Mouse (Mus musculus) midbrain, embryonic 16.5 days (tissue): ENCODE data around the gene Slc23a2. TPM values are rescaled to one million over a fixed set of nuclear protein-coding genes. Genes with fewer than 3 reads are reported as not detected.

Experiments used
- ATAC-seq: fragments of 200-750 bp; cut with Nextera tagmentation; 2 replicates; pipeline ENCODE4 v1.8.0; 2017; ENCODE audit warnings: moderate TSS enrichment
- H3K27ac ChIP-seq: fragments of 300-500 bp; sonication (generic); 2 replicates; pipeline ENCODE4 v1.5.1; 2014; ENCODE audit warnings: mild to moderate bottlenecking, low read length, mixed read lengths
- H3K27me3 ChIP-seq: fragments of 300-500 bp; sonication (generic); 2 replicates; pipeline ENCODE4 v1.6.1; 2014; ENCODE audit warnings: low read depth, low read length, mixed read lengths; ENCODE audit not compliant: control insufficient read depth, insufficient read depth
- H3K36me3 ChIP-seq: fragments of 300-500 bp; sonication (generic); 2 replicates; pipeline ENCODE4 v1.6.1; 2014; ENCODE audit warnings: mild to moderate bottlenecking, low read length, moderate library complexity, mixed read lengths; ENCODE audit not compliant: control insufficient read depth, insufficient read depth
- H3K4me1 ChIP-seq: fragments of 300-500 bp; sonication (generic); 2 replicates; pipeline ENCODE4 v1.6.1; 2014; ENCODE audit warnings: mild to moderate bottlenecking, low read length, mixed read lengths; ENCODE audit not compliant: control insufficient read depth, insufficient read depth
- H3K4me2 ChIP-seq: fragments of 300-500 bp; sonication (generic); 2 replicates; pipeline ENCODE4 v1.6.1; 2014; ENCODE audit warnings: mild to moderate bottlenecking, low read length, mixed read lengths
- H3K4me3 ChIP-seq: fragments of 300-500 bp; sonication (generic); 2 replicates; pipeline ENCODE4 v1.5.1; 2014; ENCODE audit warnings: low read depth, mild to moderate bottlenecking, low read length, moderate library complexity, mixed read lengths
- H3K9ac ChIP-seq: fragments of 300-500 bp; sonication (generic); 2 replicates; pipeline ENCODE4 v1.6.1; 2014; ENCODE audit warnings: low read depth, low read length, mixed read lengths
- H3K9me3 ChIP-seq: fragments of 300-500 bp; sonication (generic); replicated peaks from 2 replicates; pipeline ENCODE4 v1.6.1; 2014; ENCODE audit warnings: mild to moderate bottlenecking, low read length, mixed read lengths; ENCODE audit not compliant: control insufficient read depth, poor library complexity, severe bottlenecking
- WGBS: fragments of 180-500 bp; shearing (Covaris S2); extraction: QIAGEN DNeasy Blood & Tissue Kit; methylation state at CpG from one replicate; pipeline ENCODE4 v1.1.7; 2014; 5-methylcytosine and 5-hydroxymethylcytosine counted together
- polyA plus RNA-seq: library from polyadenylated mRNA; unstranded; fragments of >200 nt; fragmentation: Nextera tagmentation; extraction: Ambion mirVana; gene quantifications from 2 replicates; pipeline ENCODE4 v1.2.1, GENCODE M21; 2015

The Slc23a2 gene
- polyA plus RNA-seq, 1 experiment from 2014 or later, result 37.9 TPM

DNA sequence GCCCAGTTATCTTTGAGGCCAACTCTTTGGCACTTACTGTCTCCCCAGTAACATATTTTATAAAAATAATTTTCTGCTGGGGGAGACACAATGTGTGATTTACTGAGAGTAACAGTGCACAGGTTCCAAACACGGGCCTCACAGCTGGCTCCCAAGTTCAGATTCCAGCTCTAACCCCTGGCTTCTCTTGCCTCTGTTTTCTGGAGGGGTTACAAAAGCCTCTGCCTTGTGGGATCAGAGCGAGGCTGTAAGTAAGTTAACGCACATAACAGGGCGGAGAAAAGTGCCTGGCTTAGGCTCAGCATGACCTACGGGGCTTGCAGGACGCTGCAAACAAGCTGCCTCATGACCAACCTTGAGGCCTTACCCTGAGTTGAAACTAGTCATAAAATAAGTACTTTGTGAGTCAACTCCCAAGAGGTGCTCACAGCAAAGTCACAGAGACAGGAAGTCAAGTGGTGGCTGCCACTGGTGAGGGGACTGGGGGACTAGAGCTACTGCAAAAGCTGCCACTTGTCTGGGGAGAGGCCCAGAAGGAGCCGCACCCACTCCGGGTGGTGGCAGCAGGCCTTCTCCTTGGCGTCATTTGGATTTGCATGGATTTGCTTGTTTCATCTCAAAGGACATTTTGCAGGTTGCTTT is 140.3 kb downstream of the Slc23a2 start:
- H3K9ac ChIP-seq, result no peak overlapping the region
- ATAC-seq, result no peak
- no peak overlapping the region for H3K4me2 ChIP-seq
- H3K27me3 ChIP-seq, result no peaks in the 10 kb centered on the region
- no peak overlapping the region for H3K27ac ChIP-seq
- no peaks in the 10 kb centered on the region for H3K9me3 ChIP-seq
- no peaks in the 10 kb centered on the region; the same call in none of the 2 replicates for H3K36me3 ChIP-seq
- WGBS, result 83% methylated on average over 9 of the region's 9 CpGs
- H3K4me3 ChIP-seq, result no peak overlapping the region
- no peaks in the 10 kb centered on the region for H3K4me1 ChIP-seq

DNA sequence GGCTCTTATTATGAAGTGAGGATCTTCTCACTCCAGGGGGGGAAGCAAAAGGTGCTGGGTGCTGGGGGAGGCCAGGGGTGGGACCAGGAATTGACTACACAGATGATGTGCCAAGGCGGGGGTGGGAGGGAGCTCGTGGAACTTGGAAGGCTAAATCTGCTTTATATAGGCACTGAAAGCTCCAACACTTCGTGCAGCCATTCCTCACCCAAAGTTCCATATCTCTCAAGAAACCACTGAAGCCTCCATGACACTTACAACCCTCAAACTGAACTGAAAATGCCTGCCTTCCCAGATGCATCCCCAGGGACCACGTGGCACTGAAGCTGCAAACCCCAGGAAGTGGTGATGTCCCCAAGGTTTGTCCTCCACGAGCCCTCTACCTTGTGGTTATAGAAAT is 141.0 kb downstream of the Slc23a2 start:
- 87% methylated on average over 5 of the region's 5 CpGs for WGBS
- H3K27ac ChIP-seq, result no peak overlapping the region
- no peak for ATAC-seq
- no peak overlapping the region for H3K4me2 ChIP-seq
- no peak overlapping the region for H3K4me3 ChIP-seq
- H3K27me3 ChIP-seq, result no peaks in the 10 kb centered on the region
- no peaks in the 10 kb centered on the region for H3K9me3 ChIP-seq
- H3K36me3 ChIP-seq, result no peaks in the 10 kb centered on the region; the same call in none of the 2 replicates
- H3K4me1 ChIP-seq, result no peaks in the 10 kb centered on the region
- H3K9ac ChIP-seq, result no peak overlapping the region

Other genes starting within 250 kb of the Slc23a2 start
- gene Prnp, start 235.2 kb downstream of the Slc23a2 start, polyA plus RNA-seq, result 177 and 194 TPM in 2 replicates
- not detected in 2 replicates for gene Prn, start 235.2 kb downstream of the Slc23a2 start, polyA plus RNA-seq
- 8.0 and 10.7 TPM in 2 replicates for gene Prnd, start 194.2 kb downstream of the Slc23a2 start, polyA plus RNA-seq
- gene Rassf2, start 114.8 kb downstream of the Slc23a2 start, polyA plus RNA-seq, result 24.2 and 28.9 TPM in 2 replicates
- gene Tmem230, start 102.7 kb upstream of the Slc23a2 start, polyA plus RNA-seq, result 45.4 and 46.6 TPM in 2 replicates
- 88.2 and 94.7 TPM in 2 replicates for gene Pcna, start 108.2 kb upstream of the Slc23a2 start, polyA plus RNA-seq
- 40.1 and 40.3 TPM in 2 replicates for gene Cds2, start 118.0 kb upstream of the Slc23a2 start, polyA plus RNA-seq
- gene Prokr2, start 240.3 kb upstream of the Slc23a2 start, polyA plus RNA-seq, result 8.0 and 12.8 TPM in 2 replicates